11 mouse cellular contexts compared by ENCODE assay signal in the genomic region with DNA sequence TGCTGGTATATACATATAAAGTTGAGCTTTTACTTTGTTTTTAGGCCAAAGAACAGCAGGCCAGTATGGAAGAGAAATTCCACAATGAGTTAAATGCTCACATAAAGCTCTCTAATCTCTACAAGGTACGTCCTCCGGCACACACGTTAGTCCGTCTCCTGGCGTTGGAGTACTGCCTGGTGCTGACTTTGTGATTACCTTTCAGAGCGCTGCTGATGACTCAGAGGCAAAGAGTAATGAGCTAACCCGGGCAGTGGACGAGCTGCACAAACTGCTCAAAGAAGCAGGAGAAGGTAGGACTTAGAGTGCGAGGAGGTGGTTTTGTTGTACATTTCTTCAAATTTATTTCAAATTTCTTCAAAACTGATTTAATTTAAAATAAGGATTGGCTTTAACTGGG. TPM values are rescaled to one million over a fixed set of nuclear protein-coding genes. Genes with fewer than 3 reads are reported as not detected.
"Had no signal": no experiment of that assay in that cellular context is flagged by ENCODE, and none has a peak within 500 bp of the region (broad histone marks: within the 10 kb centered on the region; RNA-seq: fewer than 3 reads in every experiment).

No protein-coding gene starts in this region.

- DNase-seq: kidney, postnatal 10 days; kidney, postnatal 36 days; layer of hippocampus, postnatal 36 days; liver, embryonic 13.5 days; lung, adult 2 months; lung, postnatal 14 days; lung, postnatal 4 days; midbrain, embryonic 14.5 days; thymus, postnatal 25 days had no signal

RNA-seq across cellular contexts. Expression of gene Prg4, which starts 58.7 kb away (rescaled TPM):
- total RNA-seq: megakaryocyte progenitor cell, adult 5-6 weeks; megakaryocyte-erythroid progenitor cell, adult 5-6 weeks had no signal
